Mouse (Mus musculus): ENCODE data around the gene 4933427D14Rik. TPM values are rescaled to one million over a fixed set of nuclear protein-coding genes. Genes with fewer than 3 reads are reported as not detected.

The 4933427D14Rik gene
- polyA plus RNA-seq, 1 experiment from 2014 or later, result 26.2 TPM

DNA sequence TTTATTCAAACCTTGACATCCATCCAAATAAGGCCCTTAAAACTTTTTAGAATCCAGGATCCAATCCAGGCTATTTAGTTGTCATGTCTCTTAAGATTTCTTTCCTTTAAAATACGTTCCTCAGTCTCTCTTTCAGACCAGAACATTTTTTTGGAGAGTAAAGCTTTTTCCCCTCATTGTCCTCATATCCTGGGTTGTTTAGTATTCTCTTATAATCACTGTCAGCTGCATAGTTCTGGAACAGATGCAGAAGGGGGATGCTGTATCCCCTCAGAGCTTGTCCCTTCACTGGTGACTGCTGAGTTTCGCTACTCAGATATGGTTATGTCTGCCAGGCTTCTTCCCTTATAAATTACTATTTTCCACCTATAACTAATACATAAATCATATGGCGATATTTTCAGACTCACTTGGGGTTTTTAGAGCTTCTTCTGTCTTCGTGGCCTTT is 51.3 kb downstream of the 4933427D14Rik start:
- no peak for ATAC-seq
- H3K36me3 ChIP-seq (ENCODE audit: poor library complexity, severe bottlenecking), result peaks cover 56% of the 10 kb centered on the region
- H3K4me2 ChIP-seq, result no peak overlapping the region
- H3K27me3 ChIP-seq, result no peaks in the 10 kb centered on the region
- WGBS, result 72% methylated on average over 4 of the region's 4 CpGs
- H3K9ac ChIP-seq, result no peak overlapping the region
- H3K4me3 ChIP-seq, result no peak overlapping the region
- peaks cover 21% of the 10 kb centered on the region for H3K4me1 ChIP-seq
- peak overlapping the region; percentile 7; the same call in 1 of the 2 replicates for H3K27ac ChIP-seq
- no peaks in the 10 kb centered on the region for H3K9me3 ChIP-seq (replicated peaks)

DNA sequence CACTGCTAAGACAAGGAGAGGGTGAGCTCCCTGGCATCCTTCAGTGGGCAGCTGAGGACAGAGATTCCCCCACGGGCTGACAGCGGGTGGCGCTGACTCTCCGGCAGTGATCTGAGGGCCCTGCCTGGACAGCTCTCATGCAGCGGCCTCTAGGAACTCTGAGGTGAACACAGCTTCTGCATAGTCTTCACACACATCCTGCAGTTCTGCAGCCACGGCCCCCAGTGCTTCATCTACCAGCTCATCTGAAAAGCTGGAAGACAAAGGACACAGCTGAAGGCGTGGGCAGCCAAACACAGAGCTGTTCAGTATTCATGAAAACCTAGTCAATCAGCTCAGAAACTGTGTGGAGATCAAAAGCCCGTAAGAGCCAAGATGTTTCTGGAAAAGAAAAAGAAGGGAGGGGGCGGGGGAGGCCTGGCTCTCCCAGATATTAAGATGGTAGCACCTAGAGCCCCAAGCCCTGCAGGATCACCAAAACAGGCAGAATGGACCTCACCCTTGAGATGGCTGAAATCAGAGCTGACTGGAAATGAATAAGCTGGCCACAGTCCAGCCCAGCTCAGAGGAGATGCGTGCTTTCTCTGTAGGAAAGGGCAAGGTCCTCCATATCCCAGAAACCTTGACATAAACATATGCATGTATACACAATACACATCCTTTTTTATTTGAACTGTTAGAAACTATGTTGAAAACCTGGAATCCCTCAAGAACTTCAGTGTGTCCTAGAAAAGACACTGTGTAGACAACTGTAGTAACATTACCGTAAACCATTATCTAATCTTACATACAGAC is 51.9 kb downstream of the 4933427D14Rik start:
- Histone ChIP-seq H3K4me3 (no peak overlapping the region), H3K36me3 (ENCODE audit: poor library complexity, severe bottlenecking) (peaks cover 56% of the 10 kb centered on the region), H3K27ac (peak overlapping the region; percentile 79), H3K4me1 (peaks cover 21% of the 10 kb centered on the region), H3K27me3 (no peaks in the 10 kb centered on the region), H3K9me3 (replicated peaks) (no peaks in the 10 kb centered on the region), H3K9ac (no peak overlapping the region), H3K4me2 (0 out of 2 replicates have a peak overlapping the region, but pooled peaks have one; percentile 17)
- peak; percentile 58 for ATAC-seq
- 45% methylated on average over 11 of the region's 11 CpGs for WGBS

DNA sequence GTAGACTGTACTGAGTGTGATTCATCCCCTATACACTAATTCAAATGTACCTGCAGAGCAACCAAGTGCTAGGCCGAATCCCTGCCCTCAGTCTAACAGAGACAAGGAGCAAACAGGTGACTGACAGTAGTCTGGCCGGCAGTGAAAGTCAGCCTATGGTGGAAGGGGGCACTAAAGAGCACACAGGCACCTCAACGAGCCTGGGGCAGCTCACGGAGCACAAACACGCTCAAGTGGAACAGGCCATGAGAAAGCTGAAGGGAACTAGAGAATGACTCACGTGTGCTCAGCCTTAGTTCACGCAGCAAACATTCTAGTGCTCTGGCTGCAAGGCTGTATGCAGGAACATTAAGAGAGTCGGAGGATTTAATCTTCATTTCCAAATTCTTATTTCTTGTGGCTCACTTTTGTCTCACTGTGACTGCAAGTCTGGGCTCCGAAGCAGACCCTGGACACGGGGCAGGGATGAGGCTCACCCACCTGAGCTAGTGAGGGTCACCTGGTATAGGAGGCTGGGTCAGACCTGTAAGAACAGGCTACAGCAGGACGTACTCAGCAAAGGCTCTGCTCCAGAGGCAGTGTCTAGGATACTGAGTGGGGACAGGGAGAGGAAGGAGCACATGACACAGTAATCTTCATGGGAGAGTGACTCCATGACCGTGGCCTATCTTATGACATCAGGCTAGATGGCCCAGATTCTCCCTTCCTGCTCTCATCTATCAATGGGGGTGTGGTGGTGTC is 54.0 kb downstream of the 4933427D14Rik start:
- H3K4me1 ChIP-seq, result peaks cover 27% of the 10 kb centered on the region
- WGBS, result 76% methylated on average over 12 of the region's 12 CpGs
- no peak overlapping the region for H3K27ac ChIP-seq
- H3K4me3 ChIP-seq, result no peak overlapping the region
- H3K9ac ChIP-seq, result no peak overlapping the region
- H3K27me3 ChIP-seq, result no peaks in the 10 kb centered on the region
- no peak overlapping the region for H3K4me2 ChIP-seq
- peaks cover 48% of the 10 kb centered on the region for H3K36me3 ChIP-seq (ENCODE audit: poor library complexity, severe bottlenecking)
- no peaks in the 10 kb centered on the region for H3K9me3 ChIP-seq (replicated peaks)
- no peak for ATAC-seq

DNA sequence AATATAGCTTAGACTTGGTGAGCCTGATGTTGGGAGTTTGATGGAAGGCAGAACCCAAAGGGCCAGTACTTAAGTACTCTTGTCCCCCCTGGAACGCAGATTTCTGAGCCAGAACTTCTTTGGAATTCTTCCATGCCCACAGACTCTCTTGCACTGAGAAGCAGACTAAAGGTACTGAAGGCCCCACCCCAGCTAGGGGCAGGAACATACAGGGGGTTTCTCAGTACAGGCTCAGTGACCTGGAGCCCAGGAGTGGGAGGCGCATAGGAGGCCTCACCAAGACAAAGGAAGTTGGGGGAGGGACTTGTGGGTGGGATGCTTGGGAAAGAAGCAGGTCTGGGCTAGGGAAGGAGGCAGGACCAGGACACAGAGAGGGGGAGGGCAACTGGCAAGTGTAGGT is 56.1 kb downstream of the 4933427D14Rik start:
- H3K4me3 ChIP-seq, result no peak overlapping the region
- no peak overlapping the region for H3K9ac ChIP-seq
- no peak for ATAC-seq
- no peak overlapping the region for H3K27ac ChIP-seq
- H3K36me3 ChIP-seq (ENCODE audit: poor library complexity, severe bottlenecking), result peaks cover 28% of the 10 kb centered on the region
- peaks cover 32% of the 10 kb centered on the region for H3K4me1 ChIP-seq
- no peaks in the 10 kb centered on the region for H3K27me3 ChIP-seq
- H3K9me3 ChIP-seq (replicated peaks), result no peaks in the 10 kb centered on the region
- 55% methylated on average over 2 of the region's 2 CpGs for WGBS
- no peak overlapping the region for H3K4me2 ChIP-seq

- peaks cover 8% of the 10 kb centered on the region for H3K36me3 ChIP-seq (ENCODE audit: poor library complexity, severe bottlenecking)
- H3K9ac ChIP-seq, result no peak overlapping the region
- 3% methylated on average over 3 of the region's 3 CpGs for WGBS
Observed at GRCm38 (mm10) chr11:72147910-72148309, 59.3 kb downstream of the 4933427D14Rik start.

GRCm38 (mm10) chr11:72145877-72146248 is 61.4 kb downstream of the 4933427D14Rik start:
- Histone ChIP-seq H3K27me3 (no peaks in the 10 kb centered on the region), H3K4me3 (no peak overlapping the region), H3K27ac (no peak overlapping the region), H3K9ac (no peak overlapping the region), H3K9me3 (replicated peaks) (no peaks in the 10 kb centered on the region), H3K4me1 (peaks cover 31% of the 10 kb centered on the region), H3K4me2 (no peak overlapping the region), H3K36me3 (ENCODE audit: poor library complexity, severe bottlenecking) (peaks cover 4% of the 10 kb centered on the region; the same call in 1 of the 2 replicates)
- ATAC-seq, result no peak
- 93% methylated on average over 1 of the region's 1 CpGs for WGBS

More at GRCm38 (mm10) chr11:72147910-72148309, 59.3 kb downstream of the 4933427D14Rik start:
- Histone ChIP-seq H3K9me3 (replicated peaks) (no peaks in the 10 kb centered on the region), H3K4me2 (no peak overlapping the region), H3K27me3 (no peaks in the 10 kb centered on the region), H3K4me3 (no peak overlapping the region), H3K27ac (peak overlapping the region; percentile 31; the same call in 1 of the 2 replicates), H3K4me1 (peaks cover 24% of the 10 kb centered on the region)
- ATAC-seq, result peak; percentile 73

- Histone ChIP-seq H3K4me1 (peaks cover 34% of the 10 kb centered on the region), H3K27me3 (no peaks in the 10 kb centered on the region), H3K36me3 (ENCODE audit: poor library complexity, severe bottlenecking) (peaks cover 4% of the 10 kb centered on the region; the same call in 1 of the 2 replicates), H3K9ac (no peak overlapping the region), H3K4me3 (no peak overlapping the region), H3K4me2 (no peak overlapping the region), H3K9me3 (replicated peaks) (no peaks in the 10 kb centered on the region), H3K27ac (no peak overlapping the region)
- WGBS, result 21% methylated on average over 2 of the region's 2 CpGs
- ATAC-seq, result no peak
Observed at GRCm38 (mm10) chr11:72145182-72145876, 61.9 kb downstream of the 4933427D14Rik start.

DNA sequence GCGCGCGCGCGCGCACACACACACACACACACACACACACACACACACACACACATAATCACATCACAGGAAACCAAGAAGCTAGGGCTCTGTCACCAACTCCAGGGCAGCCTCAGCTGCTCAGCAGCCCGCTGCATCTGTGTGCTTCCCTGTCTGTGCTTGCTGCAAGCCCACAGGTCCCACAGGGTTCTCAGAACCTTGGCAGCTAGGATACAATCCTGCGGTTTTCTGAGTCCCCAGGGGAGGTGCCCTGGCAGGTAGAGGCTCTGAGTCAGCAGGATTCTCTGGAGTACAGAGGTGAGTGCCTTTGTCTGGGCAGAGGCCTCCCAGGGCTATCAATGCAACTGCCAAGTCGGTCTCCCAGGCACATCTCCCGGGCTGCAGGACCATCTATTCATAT is 64.4 kb downstream of the 4933427D14Rik start:
- no peak overlapping the region for H3K4me2 ChIP-seq
- H3K27ac ChIP-seq, result no peak overlapping the region
- H3K27me3 ChIP-seq, result peaks cover 13% of the 10 kb centered on the region
- 23% methylated on average over 10 of the region's 10 CpGs for WGBS
- no peak overlapping the region for H3K4me3 ChIP-seq
- no peaks in the 10 kb centered on the region for H3K36me3 ChIP-seq (ENCODE audit: poor library complexity, severe bottlenecking)
- peaks cover 24% of the 10 kb centered on the region for H3K4me1 ChIP-seq
- peak overlapping the region; percentile 18; the same call in 1 of the 2 replicates for H3K9ac ChIP-seq
- no peak for ATAC-seq
- H3K9me3 ChIP-seq (replicated peaks), result no peaks in the 10 kb centered on the region

DNA sequence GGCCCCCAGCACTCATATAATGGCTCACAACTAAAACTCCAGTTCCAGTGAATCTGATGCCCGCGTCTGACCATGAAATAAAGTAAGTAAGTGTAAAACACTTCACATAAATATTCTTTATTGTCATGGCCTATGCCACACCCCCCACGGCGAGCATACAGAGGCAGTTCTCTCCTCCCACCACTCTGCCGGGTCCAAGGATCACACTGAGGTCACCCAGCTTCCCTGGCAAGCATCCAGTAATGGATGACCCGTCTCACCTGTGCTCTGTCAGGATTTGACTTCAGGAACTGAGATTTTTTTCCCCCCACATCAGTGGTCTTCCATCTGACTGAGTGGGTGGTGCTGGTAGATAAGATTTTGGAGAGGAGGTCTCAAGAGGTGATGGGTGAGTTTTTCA is 67.1 kb downstream of the 4933427D14Rik start:
- Histone ChIP-seq H3K4me3 (no peak overlapping the region), H3K27me3 (peaks cover 39% of the 10 kb centered on the region), H3K9me3 (replicated peaks) (no peaks in the 10 kb centered on the region), H3K4me1 (peaks cover 26% of the 10 kb centered on the region), H3K4me2 (no peak overlapping the region), H3K9ac (no peak overlapping the region), H3K27ac (no peak overlapping the region), H3K36me3 (ENCODE audit: poor library complexity, severe bottlenecking) (no peaks in the 10 kb centered on the region)
- no peak for ATAC-seq
- 71% methylated on average over 6 of the region's 6 CpGs for WGBS

DNA sequence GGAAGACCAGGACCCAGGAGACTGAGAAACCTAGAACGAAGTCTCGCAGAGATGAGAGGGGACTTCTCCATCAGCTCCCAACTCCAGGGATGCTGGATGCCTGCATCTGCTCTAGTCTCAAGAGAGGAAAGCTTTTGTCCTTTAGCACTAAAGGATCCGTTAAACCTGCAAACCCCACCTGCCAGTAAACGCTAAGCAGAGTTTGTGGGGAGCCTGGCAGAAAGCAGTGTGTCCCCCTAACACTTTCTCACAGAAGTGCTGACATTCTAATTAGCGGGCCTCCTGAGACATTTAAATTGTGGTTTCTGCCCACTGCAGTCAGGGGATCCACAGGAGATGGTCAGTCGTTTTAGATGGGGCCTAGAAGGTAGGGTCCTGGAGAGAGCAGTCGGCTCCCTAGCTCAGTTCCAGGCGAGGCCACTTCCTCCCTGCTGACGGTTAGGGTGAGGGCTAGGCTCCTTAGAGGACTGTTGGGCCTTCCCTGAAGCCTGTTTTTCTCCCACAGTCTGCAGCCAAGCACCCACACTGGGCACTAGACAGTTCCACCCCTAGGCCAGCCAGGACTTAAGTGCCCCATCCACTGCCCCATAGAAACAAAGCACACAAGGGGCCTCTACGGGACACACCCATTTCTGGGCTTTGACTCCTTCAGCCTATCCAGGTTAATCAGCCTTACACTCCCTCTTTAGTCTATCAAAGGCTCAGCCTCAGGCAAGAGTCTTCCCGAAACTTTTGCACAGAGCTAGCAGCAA is 70.9 kb downstream of the 4933427D14Rik start:
- H3K9ac ChIP-seq, result peak overlapping the region; percentile 78
- WGBS, result 22% methylated on average over 11 of the region's 11 CpGs
- no peaks in the 10 kb centered on the region for H3K36me3 ChIP-seq (ENCODE audit: poor library complexity, severe bottlenecking)
- ATAC-seq, result no peak
- peaks cover 77% of the 10 kb centered on the region for H3K27me3 ChIP-seq
- H3K4me3 ChIP-seq, result peak overlapping the region; percentile 63
- peaks cover 30% of the 10 kb centered on the region for H3K4me1 ChIP-seq
- peak overlapping the region; percentile 99 for H3K4me2 ChIP-seq
- no peaks in the 10 kb centered on the region for H3K9me3 ChIP-seq (replicated peaks)
- no peak overlapping the region for H3K27ac ChIP-seq

- H3K27ac ChIP-seq, result no peak within 1 kb of the TSS
- peaks cover 25% of the 10 kb centered on the region for H3K4me1 ChIP-seq
- no peaks in the 10 kb centered on the region for H3K9me3 ChIP-seq (replicated peaks)
- peak within 1 kb of the TSS; percentile 99 for H3K4me2 ChIP-seq
- H3K27me3 ChIP-seq, result peaks cover 80% of the 10 kb centered on the region
- H3K36me3 ChIP-seq (ENCODE audit: poor library complexity, severe bottlenecking), result no peaks in the 10 kb centered on the region
- under 1% methylated on average over 54 of the region's 107 CpGs for WGBS
- peak within 1 kb of the TSS; percentile 78 for H3K9ac ChIP-seq
- ATAC-seq, result peak; percentile 45
- H3K4me3 ChIP-seq, result peak within 1 kb of the TSS; percentile 63
Observed at GRCm38 (mm10) chr11:72135383-72136158, 71.7 kb downstream of the 4933427D14Rik start, which contains the start of gene Pitpnm3. Pitpnm3 (minus strand) TSS chr11:72135778.

Measured in forebrain, embryonic 13.5 days (tissue).